Mouse (Mus musculus) heart, embryonic 13.5 days (tissue): ENCODE measurements at regions not wholly inside any gene's neighbourhood (a gene's known extent, or its start where the extent isn't known, plus 50 kb on each side); places are given as distances from the start of the nearest gene placed in this dataset.

ENCODE experiments used
- ATAC-seq: fragments of 200-750 bp; cut with Nextera tagmentation; 2 replicates; pipeline ENCODE4 v1.8.0; 2017; ENCODE audit warnings: moderate TSS enrichment; ENCODE audit not compliant: insufficient number of reproducible peaks, low FRiP score, low TSS enrichment; ENCODE audit errors: extremely low read depth
- H3K27ac ChIP-seq: fragments of 300-500 bp; sonication (generic); replicated peaks from 2 replicates; pipeline ENCODE4 v1.5.1; 2015; ENCODE audit warnings: moderate library complexity, mild to moderate bottlenecking, inconsistent platforms
- H3K27me3 ChIP-seq: fragments of 300-500 bp; sonication (generic); replicated peaks from 2 replicates; pipeline ENCODE4 v1.6.1; 2015; ENCODE audit warnings: mild to moderate bottlenecking, inconsistent platforms
- H3K36me3 ChIP-seq: fragments of 300-500 bp; sonication (generic); 2 replicates; pipeline ENCODE4 v1.6.1; 2015; ENCODE audit warnings: mild to moderate bottlenecking, inconsistent platforms
- H3K4me1 ChIP-seq: fragments of 300-500 bp; sonication (generic); 2 replicates; pipeline ENCODE4 v1.6.1; 2015; ENCODE audit warnings: inconsistent platforms
- H3K4me2 ChIP-seq: fragments of 300-500 bp; sonication (generic); 2 replicates; pipeline ENCODE4 v1.6.1; 2015; ENCODE audit warnings: inconsistent platforms, mild to moderate bottlenecking, moderate library complexity
- H3K4me3 ChIP-seq: fragments of 300-500 bp; sonication (generic); 2 replicates; pipeline ENCODE4 v1.5.1; 2015; ENCODE audit warnings: moderate library complexity, mild to moderate bottlenecking, inconsistent platforms
- H3K9ac ChIP-seq: fragments of 300-500 bp; sonication (generic); 2 replicates; pipeline ENCODE4 v1.6.1; 2015; ENCODE audit warnings: inconsistent platforms, mild to moderate bottlenecking, moderate library complexity
- H3K9me3 ChIP-seq: fragments of 300-500 bp; sonication (generic); 2 replicates; pipeline ENCODE4 v1.6.1; 2016; ENCODE audit warnings: inconsistent platforms
- WGBS: fragments of 180-500 bp; shearing (Covaris S2); methylation state at CpG from one replicate; pipeline ENCODE4 v1.1.7; 2015; ENCODE audit warnings: mixed read lengths; 5-methylcytosine and 5-hydroxymethylcytosine counted together

GRCm38 (mm10) chr8:87112355-87112754 is 227.3 kb upstream of the N4bp1 start:
- no peak overlapping the region for H3K4me3 ChIP-seq
- H3K9me3 ChIP-seq: no peaks in the 10 kb centered on the region
- 67% methylated on average over 7 of the region's 7 CpGs for WGBS
- no peaks in the 10 kb centered on the region for H3K4me1 ChIP-seq
- H3K27me3 ChIP-seq: no peaks in the 10 kb centered on the region
- no peak for ATAC-seq
- no peaks in the 10 kb centered on the region for H3K36me3 ChIP-seq
- no peak overlapping the region for H3K9ac ChIP-seq
- no peak overlapping the region for H3K4me2 ChIP-seq
- H3K27ac ChIP-seq: no peak overlapping the region

GRCm38 (mm10) chr8:87105106-87105505 is 220.0 kb upstream of the N4bp1 start:
- H3K27ac ChIP-seq: no peak overlapping the region
- H3K4me3 ChIP-seq: no peak overlapping the region
- WGBS: 70% methylated on average over 7 of the region's 7 CpGs
- H3K9me3 ChIP-seq: no peaks in the 10 kb centered on the region
- no peaks in the 10 kb centered on the region for H3K36me3 ChIP-seq
- H3K27me3 ChIP-seq: no peaks in the 10 kb centered on the region
- ATAC-seq: no peak
- no peak overlapping the region for H3K9ac ChIP-seq
- no peaks in the 10 kb centered on the region for H3K4me1 ChIP-seq
- no peak overlapping the region for H3K4me2 ChIP-seq

GRCm38 (mm10) chr8:87095211-87095610 is 210.2 kb upstream of the N4bp1 start:
- Histone ChIP-seq H3K9me3 (no peaks in the 10 kb centered on the region), H3K4me2 (no peak overlapping the region), H3K9ac (no peak overlapping the region), H3K4me3 (no peak overlapping the region), H3K27ac (no peak overlapping the region), H3K36me3 (no peaks in the 10 kb centered on the region), H3K4me1 (no peaks in the 10 kb centered on the region), H3K27me3 (no peaks in the 10 kb centered on the region)
- ATAC-seq: no peak; the same call in 1 of the 2 replicates
- WGBS: 49% methylated on average over 2 of the region's 2 CpGs

GRCm38 (mm10) chr8:87094685-87095084 is 209.6 kb upstream of the N4bp1 start:
- Histone ChIP-seq H3K27me3 (no peaks in the 10 kb centered on the region), H3K9me3 (no peaks in the 10 kb centered on the region), H3K4me3 (no peak overlapping the region), H3K9ac (no peak overlapping the region), H3K27ac (no peak overlapping the region), H3K4me1 (no peaks in the 10 kb centered on the region), H3K36me3 (no peaks in the 10 kb centered on the region), H3K4me2 (no peak overlapping the region)
- no peak for ATAC-seq
- 65% methylated on average over 4 of the region's 4 CpGs for WGBS

- Histone ChIP-seq H3K4me2 (no peak overlapping the region), H3K4me3 (no peak overlapping the region), H3K27me3 (no peaks in the 10 kb centered on the region), H3K9me3 (no peaks in the 10 kb centered on the region), H3K36me3 (no peaks in the 10 kb centered on the region), H3K9ac (no peak overlapping the region), H3K4me1 (no peaks in the 10 kb centered on the region), H3K27ac (no peak overlapping the region)
- WGBS: 61% methylated on average over 10 of the region's 10 CpGs
- ATAC-seq: no peak
Observed at GRCm38 (mm10) chr8:87093716-87094115, 208.7 kb upstream of the N4bp1 start.

GRCm38 (mm10) chr8:87093081-87093480 is 208.0 kb upstream of the N4bp1 start:
- WGBS: 43% methylated on average over 5 of the region's 5 CpGs

GRCm38 (mm10) chr8:87087451-87088095 is 202.5 kb upstream of the N4bp1 start:
- Histone ChIP-seq H3K4me3 (no peak overlapping the region), H3K27me3 (no peaks in the 10 kb centered on the region), H3K36me3 (no peaks in the 10 kb centered on the region), H3K4me2 (no peak overlapping the region), H3K27ac (no peak overlapping the region), H3K4me1 (no peaks in the 10 kb centered on the region), H3K9ac (no peak overlapping the region), H3K9me3 (no peaks in the 10 kb centered on the region)
- ATAC-seq: no peak
- 37% methylated on average over 9 of the region's 9 CpGs for WGBS

More at GRCm38 (mm10) chr8:87093081-87093480, 208.0 kb upstream of the N4bp1 start:
- Histone ChIP-seq H3K27ac (no peak overlapping the region), H3K4me1 (no peaks in the 10 kb centered on the region), H3K9me3 (no peaks in the 10 kb centered on the region), H3K9ac (no peak overlapping the region), H3K4me3 (no peak overlapping the region), H3K27me3 (no peaks in the 10 kb centered on the region), H3K36me3 (no peaks in the 10 kb centered on the region), H3K4me2 (no peak overlapping the region)
- no peak for ATAC-seq

GRCm38 (mm10) chr8:87078260-87078659 is 193.2 kb upstream of the N4bp1 start:
- no peaks in the 10 kb centered on the region for H3K27me3 ChIP-seq
- no peak for ATAC-seq
- H3K36me3 ChIP-seq: no peaks in the 10 kb centered on the region
- H3K4me2 ChIP-seq: no peak overlapping the region
- H3K9ac ChIP-seq: no peak overlapping the region
- no peak overlapping the region for H3K27ac ChIP-seq
- H3K4me1 ChIP-seq: no peaks in the 10 kb centered on the region
- no peak overlapping the region for H3K4me3 ChIP-seq
- WGBS: 74% methylated on average over 6 of the region's 6 CpGs
- H3K9me3 ChIP-seq: no peaks in the 10 kb centered on the region

- Histone ChIP-seq H3K27me3 (no peaks in the 10 kb centered on the region), H3K4me3 (no peak overlapping the region), H3K4me1 (no peaks in the 10 kb centered on the region), H3K36me3 (no peaks in the 10 kb centered on the region), H3K27ac (no peak overlapping the region), H3K9ac (no peak overlapping the region), H3K4me2 (no peak overlapping the region), H3K9me3 (no peaks in the 10 kb centered on the region)
- 78% methylated on average over 4 of the region's 4 CpGs for WGBS
- ATAC-seq: no peak
Observed at GRCm38 (mm10) chr8:87075921-87076320, 190.9 kb upstream of the N4bp1 start.

- Histone ChIP-seq H3K27ac (no peak overlapping the region), H3K9me3 (no peaks in the 10 kb centered on the region), H3K4me3 (no peak overlapping the region), H3K36me3 (no peaks in the 10 kb centered on the region), H3K4me2 (no peak overlapping the region), H3K9ac (no peak overlapping the region), H3K4me1 (no peaks in the 10 kb centered on the region), H3K27me3 (no peaks in the 10 kb centered on the region)
- no peak for ATAC-seq
Observed at GRCm38 (mm10) chr8:87071224-87071623, 186.2 kb upstream of the N4bp1 start.

- no peak overlapping the region for H3K27ac ChIP-seq
- H3K9me3 ChIP-seq: no peaks in the 10 kb centered on the region
- H3K36me3 ChIP-seq: no peaks in the 10 kb centered on the region
- no peak for ATAC-seq
- no peaks in the 10 kb centered on the region for H3K27me3 ChIP-seq
- no peak overlapping the region for H3K4me3 ChIP-seq
- no peak overlapping the region for H3K4me2 ChIP-seq
- H3K4me1 ChIP-seq: peaks cover 3% of the 10 kb centered on the region; the same call in 1 of the 2 replicates
- no peak overlapping the region for H3K9ac ChIP-seq
Observed at GRCm38 (mm10) chr8:87067106-87067505, 182.0 kb upstream of the N4bp1 start.

- Histone ChIP-seq H3K27me3 (no peaks in the 10 kb centered on the region), H3K4me1 (peaks cover 3% of the 10 kb centered on the region; the same call in 1 of the 2 replicates), H3K9me3 (peaks cover 6% of the 10 kb centered on the region; the same call in 1 of the 2 replicates), H3K36me3 (no peaks in the 10 kb centered on the region), H3K4me3 (no peak overlapping the region), H3K9ac (no peak overlapping the region), H3K4me2 (no peak overlapping the region), H3K27ac (no peak overlapping the region)
- 80% methylated on average over 9 of the region's 9 CpGs for WGBS
- no peak for ATAC-seq
Observed at GRCm38 (mm10) chr8:87064768-87065167, 179.7 kb upstream of the N4bp1 start.
